Mouse (Mus musculus) central nervous system, embryonic 14 days (tissue): ENCODE data around the gene Cd5. TPM values are rescaled to one million over a fixed set of nuclear protein-coding genes. Genes with fewer than 3 reads are reported as not detected.

Experiments
- polyA plus RNA-seq: library from polyadenylated mRNA; depleted of rRNA; stranded (reverse); fragments of >200 nt; gene quantifications from 2 replicates; pipeline ENCODE4 v1.2.3, GENCODE M21; 2012; rRNA removed

Gene Cd5
- 0.10 and 0.18 TPM in 2 replicates for polyA plus RNA-seq

DNA sequence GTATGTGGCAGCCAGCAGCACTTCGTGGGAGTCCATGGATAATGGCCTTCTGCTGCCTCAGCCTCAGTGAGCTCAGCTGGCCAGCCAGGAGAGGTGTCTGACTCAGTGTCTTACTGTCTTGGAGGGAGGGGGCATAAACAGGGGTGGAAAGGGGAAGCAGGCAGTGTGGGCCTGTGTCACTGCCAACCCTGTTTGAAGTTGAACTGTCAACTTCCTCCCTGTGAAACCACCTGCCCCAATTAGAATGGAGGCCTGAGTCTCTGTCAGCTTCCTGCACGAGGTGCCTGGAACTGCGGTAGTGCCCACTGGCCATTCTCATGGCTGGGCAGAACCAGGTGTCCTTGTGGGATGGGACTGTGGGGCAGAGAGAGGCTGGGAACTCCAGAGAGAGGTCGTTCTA lies at the start of gene Cd5:
Gene Cd5, minus strand, starts transcription at position 192 of the 400 bp plus-strand sequence.

DNA sequence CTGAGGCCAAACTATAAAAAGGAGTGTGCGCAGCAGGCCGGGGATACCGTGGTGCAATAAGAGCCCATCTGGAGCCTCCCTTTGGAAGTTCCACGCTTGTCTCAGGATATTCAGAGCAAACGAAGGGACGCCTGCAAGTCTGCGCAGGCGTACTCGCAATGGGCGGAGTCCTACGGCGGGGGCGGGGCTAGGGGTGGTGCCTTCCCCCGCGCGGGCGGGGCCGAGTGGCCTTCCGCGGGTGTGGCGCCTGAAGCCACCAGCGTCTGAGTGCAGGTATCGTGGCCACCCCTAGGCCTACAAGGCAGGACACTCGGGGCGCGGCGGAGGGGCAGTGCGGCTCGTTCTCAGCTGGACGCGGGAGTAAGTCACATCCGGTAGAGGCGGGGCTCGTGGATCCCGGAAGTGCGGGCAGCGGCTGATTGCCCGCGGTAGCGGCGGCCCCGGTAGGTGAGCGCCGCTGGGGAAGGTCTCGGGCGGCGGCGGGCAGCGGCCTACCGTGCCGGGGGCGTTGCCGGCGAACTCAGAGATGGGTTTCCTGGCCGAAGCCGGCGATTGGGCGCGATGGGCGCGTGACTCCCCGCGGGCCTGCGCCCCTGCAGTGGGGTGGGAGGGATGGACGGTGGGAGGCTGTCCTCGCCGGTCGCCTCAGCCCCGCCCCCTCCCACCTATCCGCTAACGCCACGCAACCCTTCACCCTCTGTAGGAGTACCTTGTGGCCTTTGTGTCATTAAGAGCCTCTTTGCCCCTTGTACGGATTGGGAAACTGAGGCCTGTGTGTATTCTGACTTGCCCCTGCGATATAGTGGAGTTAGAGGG lies 50.1 kb downstream of the Cd5 start, which contains the start of gene Vps37c:
Gene Vps37c, plus strand, starts transcription at position 199 of the 816 bp plus-strand sequence.

DNA sequence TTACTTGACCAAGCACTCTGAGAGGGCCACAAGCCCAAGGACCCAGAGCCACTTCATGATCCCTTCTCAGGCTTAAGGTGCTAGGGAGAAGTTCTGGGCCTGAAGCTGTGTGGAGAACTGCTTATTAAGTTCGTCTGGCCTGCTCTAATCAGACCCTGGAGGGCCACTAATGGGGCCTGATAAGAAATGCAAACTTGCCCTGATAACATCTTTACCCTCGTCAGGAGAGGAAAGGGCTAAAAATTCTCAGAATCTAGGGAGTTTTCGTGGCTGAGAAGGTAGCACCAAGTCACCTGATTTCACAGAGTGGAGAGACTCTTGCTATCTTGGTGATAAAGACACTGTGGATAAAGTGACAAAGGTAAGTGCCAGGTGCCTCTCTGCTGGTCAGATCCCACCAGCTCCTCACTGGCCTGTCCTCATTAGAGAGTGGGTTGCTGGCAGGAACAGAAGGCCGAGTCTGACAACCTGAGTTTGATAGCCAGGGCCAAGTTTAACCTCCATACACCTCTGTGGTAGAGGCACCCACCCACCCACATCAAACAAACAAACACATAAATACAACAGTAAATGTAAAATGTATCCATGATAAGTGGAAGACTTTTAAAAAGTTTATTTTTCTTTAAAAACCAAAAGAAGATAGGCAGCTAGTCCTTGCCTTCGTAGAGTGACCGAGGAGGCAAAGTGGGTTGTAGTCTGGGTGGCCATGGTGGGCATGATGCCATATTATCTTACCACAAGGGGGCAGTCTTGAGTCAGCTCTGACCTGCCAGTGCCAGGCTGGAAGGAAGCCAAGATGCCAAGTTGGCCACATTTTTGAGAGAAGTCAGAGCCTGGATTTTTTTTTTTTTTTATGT lies 60.7 kb downstream of the Cd5 start, which contains the start of gene Pga5:
Gene Pga5, minus strand, starts transcription at position 157 of the 857 bp plus-strand sequence.

Other genes starting within 250 kb of the Cd5 start
- gene Cpsf7, start 213.7 kb downstream of the Cd5 start, polyA plus RNA-seq, result 126 and 131 TPM in 2 replicates
- 50.1 and 51.0 TPM in 2 replicates for gene Sdhaf2, start 212.9 kb downstream of the Cd5 start, polyA plus RNA-seq
- gene Tmem216, start 182.8 kb downstream of the Cd5 start, polyA plus RNA-seq, result 56.3 and 60.8 TPM in 2 replicates
- 19.2 and 19.7 TPM in 2 replicates for gene Cyb561a3, start 161.8 kb downstream of the Cd5 start, polyA plus RNA-seq
- gene Tmem138, start 161.6 kb downstream of the Cd5 start, polyA plus RNA-seq, result 32.0 and 34.1 TPM in 2 replicates
- gene Ddb1, start 133.7 kb downstream of the Cd5 start, polyA plus RNA-seq, result 233 and 239 TPM in 2 replicates
- 31.3 and 36.1 TPM in 2 replicates for gene Tkfc, start 133.3 kb downstream of the Cd5 start, polyA plus RNA-seq
- gene Vwce, start 104.8 kb downstream of the Cd5 start, polyA plus RNA-seq, result 1.1 and 1.3 TPM in 2 replicates
- gene Pga5, start 60.9 kb downstream of the Cd5 start, polyA plus RNA-seq, result 0.06 and 0.07 TPM in 2 replicates
- gene Vps37c, start 50.3 kb downstream of the Cd5 start, polyA plus RNA-seq, result 27.8 and 30.0 TPM in 2 replicates
- 0.03 TPM in 1 of 2 replicates, not detected in the other for gene Cd6, start 91.1 kb upstream of the Cd5 start, polyA plus RNA-seq
- gene Slc15a3, start 100.7 kb upstream of the Cd5 start, polyA plus RNA-seq, result 1.8 and 2.6 TPM in 2 replicates
- 234 and 238 TPM in 2 replicates for gene Tmem132a, start 130.9 kb upstream of the Cd5 start, polyA plus RNA-seq
- gene Tmem109, start 143.0 kb upstream of the Cd5 start, polyA plus RNA-seq, result 39.1 and 49.6 TPM in 2 replicates
- 331 and 345 TPM in 2 replicates for gene Prpf19, start 156.2 kb upstream of the Cd5 start, polyA plus RNA-seq
- gene Zp1, start 181.6 kb upstream of the Cd5 start, polyA plus RNA-seq, result 0.07 and 0.10 TPM in 2 replicates
- gene Ptgdr2, start 198.2 kb upstream of the Cd5 start, polyA plus RNA-seq, result 0.23 and 0.28 TPM in 2 replicates
- gene Ccdc86, start 210.3 kb upstream of the Cd5 start, polyA plus RNA-seq, result 5.2 and 6.1 TPM in 2 replicates
- 0.08 TPM in 1 of 2 replicates, not detected in the other for gene Ms4a10, start 235.7 kb upstream of the Cd5 start, polyA plus RNA-seq